10 mouse cellular contexts compared by ENCODE assay signal in genomic region chr5:149611476-149612164, GRCm38 (mm10). TPM values are rescaled to one million over a fixed set of nuclear protein-coding genes. Genes with fewer than 3 reads are reported as not detected.
A peak's percentile ranks its signal among the peaks of the same experiment; 100 is the strongest.
DNase-seq lines count a peak whose midpoint lies in the region; ATAC-seq and TF ChIP-seq lines count a peak whose summit lies in the region.
"Had no signal": no experiment of that assay in that cellular context is flagged by ENCODE, and none has a peak within 500 bp of the region (broad histone marks: within the 10 kb centered on the region; RNA-seq: fewer than 3 reads in every experiment).

No protein-coding gene starts in this region.

- peaks cover 16% of the 10 kb centered on the region for H3K36me3 ChIP-seq in forebrain, postnatal 0 days (ENCODE audit: insufficient read depth)

- no peaks in the 10 kb centered on the region for H3K4me1 ChIP-seq in forebrain, postnatal 0 days (ENCODE audit: insufficient read depth)

- no peak overlapping the region for H3K4me2 ChIP-seq in forebrain, postnatal 0 days (ENCODE audit: low read depth)

- H3K27ac ChIP-seq in gastrocnemius, adult 2 months: peak overlapping the region; percentile 28
- H3K27ac ChIP-seq in forebrain, postnatal 0 days (ENCODE audit: low read depth, low read length): peak overlapping the region; percentile 45; the same call in 1 of the 2 replicates
- H3K27ac ChIP-seq in layer of hippocampus, adult 2 months: peak overlapping the region; percentile 82

- TF ChIP-seq CTCF in gastrocnemius, adult 2 months (IDR thresholded peaks at IDR 0.05): no peak
- no peak for TF ChIP-seq CTCF in forebrain, postnatal 0 days (IDR thresholded peaks at IDR 0.05; ENCODE audit: low read depth)
- TF ChIP-seq CTCF in layer of hippocampus, adult 2 months (conservative IDR thresholded peaks at IDR 0.05): no peak

- WGBS in forebrain, postnatal 0 days: 52% methylated on average over 16 of the region's 16 CpGs

- peak; percentile 27 for DNase-seq in gastrocnemius, adult 2 months
- DNase-seq in gastrocnemius, postnatal 10 days: no peak
- peak; percentile 56 for DNase-seq in NIH3T3 (ENCODE audit: low read depth)
- DNase-seq in forebrain, postnatal 0 days: peak; percentile 52
- DNase-seq in layer of hippocampus, adult 2 months (ENCODE audit: low spot score in 2 of 2): peak; percentile 63 to 70
- DNase-seq in lung, postnatal 4 days: no peak
- no peak for DNase-seq in B cell, adult 2 months
- DNase-seq in thymus, postnatal 10 days (ENCODE audit: low spot score in 2 of 2): no peak
- DNase-seq: adrenal gland, adult 8-10 months; lung, adult 2 months had no signal

- H3K4me3 ChIP-seq in gastrocnemius, adult 2 months: no peak overlapping the region
- no peak overlapping the region for H3K4me3 ChIP-seq in forebrain, postnatal 0 days (ENCODE audit: low read depth, low read length)
- H3K4me3 ChIP-seq in layer of hippocampus, adult 2 months: no peak overlapping the region

- 0 out of 2 replicates have a peak overlapping the region, but pooled peaks have one; percentile 22 for H3K9ac ChIP-seq in forebrain, postnatal 0 days

- intact Hi-C loops in gastrocnemius, adult 2 months (cut with DNase I): no loop called here

- H3K27me3 ChIP-seq in forebrain, postnatal 0 days (ENCODE audit: insufficient read depth, low read length): no peaks in the 10 kb centered on the region

- peak; percentile 69 for ATAC-seq in forebrain, postnatal 0 days

- H3K9me3 ChIP-seq in forebrain, postnatal 0 days (ENCODE audit: low read length): no peaks in the 10 kb centered on the region

RNA-seq across cellular contexts. Expression of gene Hsph1, which starts 24.6 kb away (rescaled TPM):
- total RNA-seq in gastrocnemius, adult 2 months (2021): 100 to 1,000 TPM in 1 of 2 experiments, 10 to 100 TPM in 1; 76.6 to 103 TPM
- total RNA-seq in gastrocnemius, postnatal 10 days (2021): 10 to 100 TPM; 30.0 to 37.7 TPM
- total RNA-seq in forebrain, postnatal 0 days (2014; rRNA removed): 41.2 and 49.2 TPM in 2 replicates
- polyA plus RNA-seq in forebrain, postnatal 0 days (2015; fragmentation: Nextera tagmentation; extraction: Ambion mirVana): 68.4 and 78.6 TPM in 2 replicates
- total RNA-seq in layer of hippocampus, adult 2 months (2021): 100 to 1,000 TPM; 337 to 340 TPM

Comparison
In these comparisons a context has a peak if more than half of its experiments do, and no peak if none do; other contexts are left out.
1. DNase-seq: peak in gastrocnemius, adult 2 months (single experiment), NIH3T3 (single experiment), forebrain, postnatal 0 days (single experiment) and layer of hippocampus, adult 2 months (2 of 2); none in gastrocnemius, postnatal 10 days (single experiment), lung, postnatal 4 days (0 of 2), B cell, adult 2 months (0 of 2) and thymus, postnatal 10 days (0 of 2).
2. H3K27ac ChIP-seq: peak in every context shown above with its lines; median percentile 82 in layer of hippocampus, adult 2 months; 45 in forebrain, postnatal 0 days; 28 in gastrocnemius, adult 2 months.